ENCODE assay signal across 11 mouse cellular contexts in the genomic region with DNA sequence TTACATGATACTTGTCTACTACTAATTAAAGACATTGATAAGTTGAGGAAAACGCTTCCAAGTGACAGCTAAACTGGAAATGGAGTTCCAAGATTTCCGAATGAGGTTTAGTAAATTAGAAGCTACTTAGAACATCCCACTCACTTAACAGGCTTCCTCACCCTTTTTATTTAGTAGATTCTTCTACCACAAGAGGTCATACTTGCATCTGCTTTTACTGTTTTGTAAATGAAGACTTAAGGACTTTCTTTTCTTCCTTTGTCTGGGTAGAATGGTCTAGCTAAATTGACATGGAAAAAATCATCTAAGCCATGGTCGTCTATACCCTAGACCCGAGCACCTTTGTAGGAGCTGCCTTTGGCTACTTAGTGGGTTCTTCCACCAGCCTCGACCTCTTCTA.
A peak's percentile ranks its signal among the peaks of the same experiment; 100 is the strongest.
DNase-seq lines count a peak whose midpoint lies in the region; ATAC-seq and TF ChIP-seq lines count a peak whose summit lies in the region.
"Had no signal": no experiment of that assay in that cellular context is flagged by ENCODE, and none has a peak within 500 bp of the region (broad histone marks: within the 10 kb centered on the region; RNA-seq: fewer than 3 reads in every experiment).

No protein-coding gene starts in this region.

- H3K4me1 ChIP-seq in heart, postnatal 0 days (ENCODE audit: control insufficient read depth, insufficient read depth): no peaks in the 10 kb centered on the region
- no peaks in the 10 kb centered on the region for H3K4me1 ChIP-seq in heart, embryonic 12.5 days (replicated peaks)
- no peaks in the 10 kb centered on the region for H3K4me1 ChIP-seq in lung, postnatal 0 days (ENCODE audit: insufficient read depth, low read depth, low read length)
- no peaks in the 10 kb centered on the region for H3K4me1 ChIP-seq in stomach, postnatal 0 days (replicated peaks; ENCODE audit: control insufficient read depth, insufficient read depth)
- no peaks in the 10 kb centered on the region for H3K4me1 ChIP-seq in hindbrain, embryonic 14.5 days (replicated peaks; ENCODE audit: control insufficient read depth, insufficient read depth, low read length)
- H3K4me1 ChIP-seq: heart, embryonic 13.5 days had no signal

- H3K36me3 ChIP-seq in heart, postnatal 0 days (replicated peaks; ENCODE audit: control insufficient read depth, insufficient read depth, low read length): no peaks in the 10 kb centered on the region
- H3K36me3 ChIP-seq in heart, embryonic 12.5 days: no peaks in the 10 kb centered on the region
- H3K36me3 ChIP-seq in lung, postnatal 0 days (ENCODE audit: insufficient read depth, low read length): no peaks in the 10 kb centered on the region
- no peaks in the 10 kb centered on the region for H3K36me3 ChIP-seq in stomach, postnatal 0 days (ENCODE audit: control insufficient read depth, insufficient read depth, low read length)
- no peaks in the 10 kb centered on the region for H3K36me3 ChIP-seq in hindbrain, embryonic 14.5 days (replicated peaks; ENCODE audit: control insufficient read depth, insufficient read depth)
- H3K36me3 ChIP-seq: heart, embryonic 13.5 days had no signal

- WGBS in heart, postnatal 0 days: 50% methylated on average over 5 of the region's 5 CpGs
- WGBS in heart, embryonic 12.5 days: 57% methylated on average over 5 of the region's 5 CpGs
- 61% methylated on average over 5 of the region's 5 CpGs for WGBS in lung, postnatal 0 days
- WGBS in stomach, postnatal 0 days: 57% methylated on average over 5 of the region's 5 CpGs
- 70% methylated on average over 5 of the region's 5 CpGs for WGBS in hindbrain, embryonic 14.5 days

- peak; percentile 9 for DNase-seq in heart, postnatal 0 days (ENCODE audit: low spot score)
- peak; percentile 56 for DNase-seq in lung, postnatal 0 days (ENCODE audit: low spot score)
- no peak for DNase-seq in lung, adult 18-20 months
- peak; percentile 1 for DNase-seq in Patski (ENCODE audit: low read depth, low spot score)
- DNase-seq in stomach, postnatal 0 days (ENCODE audit: low spot score): no peak
- DNase-seq in hindbrain, embryonic 14.5 days (ENCODE audit: low spot score): no peak
- DNase-seq: gastrocnemius, postnatal 10 days; lung, adult 2 months; thymus, postnatal 14 days had no signal

- no peak overlapping the region for H3K9ac ChIP-seq in heart, postnatal 0 days (replicated peaks; ENCODE audit: low read depth, low read length)
- H3K9ac ChIP-seq in heart, embryonic 12.5 days: no peak overlapping the region
- H3K9ac ChIP-seq in lung, postnatal 0 days (replicated peaks; ENCODE audit: low read depth): no peak overlapping the region
- no peak overlapping the region for H3K9ac ChIP-seq in stomach, postnatal 0 days (ENCODE audit: low read length)
- H3K9ac ChIP-seq in hindbrain, embryonic 14.5 days: no peak overlapping the region
- H3K9ac ChIP-seq: heart, embryonic 13.5 days had no signal

- TF ChIP-seq EP300 in heart, postnatal 0 days (IDR thresholded peaks at IDR 0.05; ENCODE audit: low read depth): no peak
- no peak for TF ChIP-seq EP300 in lung, postnatal 0 days (IDR thresholded peaks at IDR 0.05)
- no peak for TF ChIP-seq EP300 in stomach, postnatal 0 days (optimal IDR thresholded peaks at IDR 0.05)

- POLR2A ChIA-PET in Patski (lab: Charles Lee): no interaction called here

- CTCF ChIA-PET in Patski (lab: Charles Lee): interaction anchor here (1.7 to 2.4 kb wide), 2 partner anchors 9 to 12 kb away, joined by 9 to 10 read pairs; no protein-coding TSS in a partner anchor

- no peak for TF ChIP-seq CTCF in heart, postnatal 0 days (IDR thresholded peaks at IDR 0.05; ENCODE audit: low read depth)
- peak; percentile 19; the same call in 1 of the 2 replicates for TF ChIP-seq CTCF in lung, postnatal 0 days (IDR thresholded peaks at IDR 0.05)
- TF ChIP-seq CTCF in Patski (IDR thresholded peaks at IDR 0.05): peak; percentile 37
- TF ChIP-seq CTCF in stomach, postnatal 0 days (IDR thresholded peaks at IDR 0.05; ENCODE audit: low read depth): peak; percentile 53

- H3K9me3 ChIP-seq in heart, postnatal 0 days (replicated peaks; ENCODE audit: control insufficient read depth, low read length): no peaks in the 10 kb centered on the region
- H3K9me3 ChIP-seq in heart, embryonic 12.5 days (replicated peaks): no peaks in the 10 kb centered on the region
- H3K9me3 ChIP-seq in lung, postnatal 0 days (ENCODE audit: low read length): no peaks in the 10 kb centered on the region
- H3K9me3 ChIP-seq in stomach, postnatal 0 days (ENCODE audit: control insufficient read depth, low read length): no peaks in the 10 kb centered on the region
- H3K9me3 ChIP-seq in hindbrain, embryonic 14.5 days (ENCODE audit: control insufficient read depth, low read length): no peaks in the 10 kb centered on the region
- H3K9me3 ChIP-seq: heart, embryonic 13.5 days had no signal

- no peak overlapping the region for H3K27ac ChIP-seq in heart, postnatal 0 days (ENCODE audit: low read depth)
- H3K27ac ChIP-seq in heart, embryonic 12.5 days (ENCODE audit: poor library complexity, severe bottlenecking): no peak overlapping the region
- no peak overlapping the region for H3K27ac ChIP-seq in lung, postnatal 0 days (ENCODE audit: low read length)
- H3K27ac ChIP-seq in stomach, postnatal 0 days (replicated peaks): no peak overlapping the region
- H3K27ac ChIP-seq in hindbrain, embryonic 14.5 days: no peak overlapping the region
- H3K27ac ChIP-seq: heart, embryonic 13.5 days had no signal

- in situ Hi-C loops in Patski (cut with MboI; ENCODE audit: low pct_unique_long_range_greater_than_20kb): no loop called here

- no peak for ATAC-seq in heart, postnatal 0 days (ENCODE audit: insufficient read depth, low read depth)
- ATAC-seq in heart, embryonic 12.5 days (ENCODE audit: insufficient number of reproducible peaks, low FRiP score): no peak
- no peak for ATAC-seq in lung, postnatal 0 days
- no peak for ATAC-seq in Patski
- no peak for ATAC-seq in stomach, postnatal 0 days (ENCODE audit: low FRiP score, low TSS enrichment)
- no peak for ATAC-seq in hindbrain, embryonic 14.5 days (ENCODE audit: low FRiP score)

- H3K4me2 ChIP-seq in heart, postnatal 0 days (ENCODE audit: low read depth, low read length): no peak overlapping the region
- H3K4me2 ChIP-seq in heart, embryonic 12.5 days: no peak overlapping the region
- H3K4me2 ChIP-seq in lung, postnatal 0 days (replicated peaks; ENCODE audit: low read depth, low read length): no peak overlapping the region
- H3K4me2 ChIP-seq in stomach, postnatal 0 days (replicated peaks; ENCODE audit: low read depth): no peak overlapping the region
- no peak overlapping the region for H3K4me2 ChIP-seq in hindbrain, embryonic 14.5 days (replicated peaks)
- H3K4me2 ChIP-seq: heart, embryonic 13.5 days had no signal

- no peaks in the 10 kb centered on the region for H3K27me3 ChIP-seq in heart, postnatal 0 days (ENCODE audit: control insufficient read depth, insufficient read depth, low read length)
- no peaks in the 10 kb centered on the region for H3K27me3 ChIP-seq in heart, embryonic 12.5 days (replicated peaks)
- H3K27me3 ChIP-seq in lung, postnatal 0 days (replicated peaks; ENCODE audit: insufficient read depth, low read length): no peaks in the 10 kb centered on the region
- peaks cover 84% of the 10 kb centered on the region for H3K27me3 ChIP-seq in Patski
- H3K27me3 ChIP-seq in stomach, postnatal 0 days (ENCODE audit: control insufficient read depth, insufficient read depth, low read length): no peaks in the 10 kb centered on the region
- H3K27me3 ChIP-seq in hindbrain, embryonic 14.5 days (ENCODE audit: control insufficient read depth, insufficient read depth, low read length): no peaks in the 10 kb centered on the region
- H3K27me3 ChIP-seq: heart, embryonic 13.5 days had no signal

- H3K4me3 ChIP-seq in heart, postnatal 0 days (ENCODE audit: low read depth, low read length): no peak overlapping the region
- no peak overlapping the region for H3K4me3 ChIP-seq in heart, embryonic 12.5 days
- no peak overlapping the region for H3K4me3 ChIP-seq in lung, postnatal 0 days (ENCODE audit: low read depth, low read length)
- H3K4me3 ChIP-seq in stomach, postnatal 0 days (ENCODE audit: low read depth, low read length): no peak overlapping the region
- H3K4me3 ChIP-seq in hindbrain, embryonic 14.5 days (replicated peaks; ENCODE audit: low read length): no peak overlapping the region
- H3K4me3 ChIP-seq: heart, embryonic 13.5 days had no signal

Comparison
In these comparisons a context has a peak if more than half of its experiments do, and no peak if none do; other contexts are left out.
1. DNase-seq: peak in heart, postnatal 0 days (single experiment), lung, postnatal 0 days (single experiment) and Patski (single experiment); none in lung, adult 18-20 months (0 of 2), stomach, postnatal 0 days (single experiment) and hindbrain, embryonic 14.5 days (single experiment).